Mouse (Mus musculus) intestine, embryonic 14.5 days (tissue): ENCODE data around the gene Tpst2. TPM values are rescaled to one million over a fixed set of nuclear protein-coding genes. Genes with fewer than 3 reads are reported as not detected.
A peak's percentile ranks its signal among the peaks of the same experiment; 100 is the strongest.
"Not testable (repeated sequence)": the region's sequence is repeated elsewhere in the genome, so short reads cannot be mapped to it uniquely, and the experiment has no call there.

Source experiments
- ATAC-seq: fragments of 200-750 bp; cut with Nextera tagmentation; replicated peaks from 2 replicates; pipeline ENCODE4 v1.8.0; 2017; ENCODE audit warnings: low read depth, moderate number of reproducible peaks, moderate TSS enrichment, moderate library complexity; ENCODE audit not compliant: low FRiP score, low TSS enrichment
- DNase-seq: peaks from one replicate; pipeline ENCODE4 v3.0.0-alpha.2; 2018; ENCODE audit warnings: low spot score
- H3K27ac ChIP-seq: fragments of 300-500 bp; sonication (generic); 2 replicates; pipeline ENCODE4 v1.5.1; 2014; ENCODE audit warnings: low read depth, mild to moderate bottlenecking, control low read depth
- H3K27me3 ChIP-seq: fragments of 300-500 bp; sonication (generic); replicated peaks from 2 replicates; pipeline ENCODE4 v1.6.1; 2014; ENCODE audit warnings: low read length, control low read depth; ENCODE audit not compliant: control insufficient read depth, insufficient read depth
- H3K36me3 ChIP-seq: fragments of 300-500 bp; sonication (generic); 2 replicates; pipeline ENCODE4 v1.6.1; 2014; ENCODE audit warnings: low read length, control low read depth; ENCODE audit not compliant: control insufficient read depth, insufficient read depth
- H3K4me1 ChIP-seq: fragments of 300-500 bp; sonication (generic); replicated peaks from 2 replicates; pipeline ENCODE4 v1.6.1; 2014; ENCODE audit warnings: low read length, control low read depth, mixed read lengths; ENCODE audit not compliant: control insufficient read depth, insufficient read depth
- H3K4me2 ChIP-seq: fragments of 300-500 bp; sonication (generic); 2 replicates; pipeline ENCODE4 v1.6.1; 2014; ENCODE audit warnings: low read length
- H3K4me3 ChIP-seq: fragments of 300-500 bp; sonication (generic); 2 replicates; pipeline ENCODE4 v1.5.1; 2014; ENCODE audit warnings: low read depth, low read length, control low read depth, mixed read lengths
- H3K9ac ChIP-seq: fragments of 300-500 bp; sonication (generic); 2 replicates; pipeline ENCODE4 v1.6.1; 2014; ENCODE audit warnings: mild to moderate bottlenecking, low read length
- H3K9me3 ChIP-seq: fragments of 300-500 bp; sonication (generic); 2 replicates; pipeline ENCODE4 v1.6.1; 2016; ENCODE audit warnings: low read length, control low read depth; ENCODE audit not compliant: control insufficient read depth
- WGBS: fragments of 180-500 bp; shearing (Covaris S2); extraction: QIAGEN DNeasy Blood & Tissue Kit; methylation state at CpG from one replicate; pipeline ENCODE4 v1.1.7; 2014; 5-methylcytosine and 5-hydroxymethylcytosine counted together
- polyA plus RNA-seq: library from polyadenylated mRNA; unstranded; fragments of >200 nt; fragmentation: Nextera tagmentation; extraction: Ambion mirVana; gene quantifications from 2 replicates; pipeline ENCODE4 v1.2.1, GENCODE M21; 2014

Tpst2 gene
- polyA plus RNA-seq, 1 experiment from 2014 or later: 40.8 TPM

- 67% methylated on average over 5 of the region's 5 CpGs for WGBS
- Histone ChIP-seq H3K4me2 (no peak overlapping the region), H3K9me3 (no peaks in the 10 kb centered on the region), H3K4me3 (no peak overlapping the region), H3K9ac (no peak overlapping the region), H3K27me3 (no peaks in the 10 kb centered on the region), H3K27ac (no peak overlapping the region), H3K36me3 (no peaks in the 10 kb centered on the region), H3K4me1 (no peaks in the 10 kb centered on the region)
- DNase-seq (no peak), ATAC-seq (0 out of 2 replicates have a peak, but pooled peaks have one; percentile 28)
Observed at GRCm38 (mm10) chr5:112302310-112302709, 25.8 kb downstream of the Tpst2 start.

GRCm38 (mm10) chr5:112305842-112306241 is 29.4 kb downstream of the Tpst2 start:
- Histone ChIP-seq H3K4me1 (no peaks in the 10 kb centered on the region), H3K27ac (no peak overlapping the region), H3K27me3 (no peaks in the 10 kb centered on the region), H3K9me3 (no peaks in the 10 kb centered on the region), H3K4me3 (no peak overlapping the region), H3K36me3 (peaks cover 26% of the 10 kb centered on the region), H3K9ac (no peak overlapping the region), H3K4me2 (no peak overlapping the region)
- DNase-seq (no peak), ATAC-seq (no peak)
- WGBS: 85% methylated on average over 5 of the region's 5 CpGs

- Histone ChIP-seq H3K4me1 (no peaks in the 10 kb centered on the region), H3K9ac (no peak overlapping the region), H3K4me2 (no peak overlapping the region), H3K27ac (no peak overlapping the region), H3K27me3 (no peaks in the 10 kb centered on the region), H3K9me3 (no peaks in the 10 kb centered on the region), H3K4me3 (no peak overlapping the region), H3K36me3 (peaks cover 62% of the 10 kb centered on the region)
- DNase-seq (no peak), ATAC-seq (no peak; the same call in 1 of the 2 replicates)
- 84% methylated on average over 11 of the region's 11 CpGs for WGBS
Observed at GRCm38 (mm10) chr5:112313222-112313885, 36.9 kb downstream of the Tpst2 start.

- Histone ChIP-seq H3K4me3 (no peak overlapping the region), H3K36me3 (peaks cover 35% of the 10 kb centered on the region), H3K4me1 (no peaks in the 10 kb centered on the region), H3K27me3 (no peaks in the 10 kb centered on the region), H3K27ac (no peak overlapping the region), H3K9me3 (no peaks in the 10 kb centered on the region), H3K9ac (no peak overlapping the region), H3K4me2 (no peak overlapping the region)
- ATAC-seq: no peak
- whole genome bisulfite sequencing: 82% methylated on average over 5 of the region's 5 CpGs
- DNase-seq: no peak
Observed at GRCm38 (mm10) chr5:112316468-112316867, 40.0 kb downstream of the Tpst2 start.

GRCm38 (mm10) chr5:112317328-112317727 is 40.8 kb downstream of the Tpst2 start:
- ATAC-seq (no peak), DNase-seq (no peak)
- no peak overlapping the region for H3K4me3 ChIP-seq
- no peak overlapping the region for H3K9ac ChIP-seq
- H3K4me1 ChIP-seq: no peaks in the 10 kb centered on the region
- no peak overlapping the region for H3K27ac ChIP-seq
- H3K27me3 ChIP-seq: no peaks in the 10 kb centered on the region
- H3K36me3 ChIP-seq: peaks cover 29% of the 10 kb centered on the region
- H3K9me3 ChIP-seq: no peaks in the 10 kb centered on the region
- H3K4me2 ChIP-seq: no peak overlapping the region
- WGBS: 50% methylated on average over 5 of the region's 5 CpGs

- not testable (repeated sequence) for ATAC-seq
Observed at GRCm38 (mm10) chr5:112319343-112319742, 42.9 kb downstream of the Tpst2 start.

GRCm38 (mm10) chr5:112320379-112320778 is 43.9 kb downstream of the Tpst2 start:
- H3K9me3 ChIP-seq: no peaks in the 10 kb centered on the region
- H3K4me3 ChIP-seq: no peak overlapping the region
- peaks cover 3% of the 10 kb centered on the region for H3K36me3 ChIP-seq
- no peak overlapping the region for H3K9ac ChIP-seq
- no peaks in the 10 kb centered on the region for H3K27me3 ChIP-seq
- H3K4me1 ChIP-seq: peaks cover 6% of the 10 kb centered on the region
- H3K27ac ChIP-seq: no peak overlapping the region
- 76% methylated on average over 5 of the region's 5 CpGs for WGBS
- no peak overlapping the region for H3K4me2 ChIP-seq
- no peak for DNase-seq
- no peak for ATAC-seq

More at GRCm38 (mm10) chr5:112319343-112319742, 42.9 kb downstream of the Tpst2 start:
- H3K4me2 ChIP-seq, H3K4me3 ChIP-seq, H3K27me3 ChIP-seq, DNase-seq, H3K27ac ChIP-seq, H3K4me1 ChIP-seq, H3K9me3 ChIP-seq, H3K9ac ChIP-seq: not testable (repeated sequence)
- H3K36me3 ChIP-seq: peaks cover 11% of the 10 kb centered on the region
- WGBS: 54% methylated on average over 2 of the region's 2 CpGs

GRCm38 (mm10) chr5:112320936-112321335 is 44.4 kb downstream of the Tpst2 start:
- Histone ChIP-seq H3K4me3 (no peak overlapping the region), H3K36me3 (no peaks in the 10 kb centered on the region), H3K27me3 (no peaks in the 10 kb centered on the region), H3K4me2 (no peak overlapping the region), H3K9ac (no peak overlapping the region), H3K27ac (no peak overlapping the region), H3K9me3 (no peaks in the 10 kb centered on the region), H3K4me1 (peaks cover 7% of the 10 kb centered on the region)
- 87% methylated on average over 6 of the region's 6 CpGs for whole genome bisulfite sequencing
- ATAC-seq: no peak
- no peak for DNase-seq

GRCm38 (mm10) chr5:112321376-112321775 is 44.9 kb downstream of the Tpst2 start:
- WGBS: 75% methylated on average over 4 of the region's 4 CpGs

More at GRCm38 (mm10) chr5:112321376-112321775, 44.9 kb downstream of the Tpst2 start:
- Histone ChIP-seq H3K27me3 (no peaks in the 10 kb centered on the region), H3K4me3 (no peak overlapping the region), H3K36me3 (no peaks in the 10 kb centered on the region), H3K9ac (no peak overlapping the region), H3K4me1 (peaks cover 7% of the 10 kb centered on the region), H3K9me3 (no peaks in the 10 kb centered on the region), H3K27ac (no peak overlapping the region), H3K4me2 (no peak overlapping the region)
- no peak for ATAC-seq
- DNase-seq: no peak
